Mouse (Mus musculus) neural tube, embryonic 14.5 days (tissue): ENCODE results near the gene Tekt4. TPM values are rescaled to one million over a fixed set of nuclear protein-coding genes. Genes with fewer than 3 reads are reported as not detected.

Experiments used
- ATAC-seq: fragments of 200-750 bp; cut with Nextera tagmentation; 2 replicates; pipeline ENCODE4 v1.8.0; 2017; ENCODE audit warnings: low read depth, mild to moderate bottlenecking, moderate TSS enrichment, moderate library complexity
- H3K27ac ChIP-seq: fragments of 300-500 bp; sonication (generic); 2 replicates; pipeline ENCODE4 v1.5.1; 2014; ENCODE audit warnings: low read depth, mild to moderate bottlenecking, control low read depth, low read length, moderate library complexity, mixed read lengths
- H3K27me3 ChIP-seq: fragments of 300-500 bp; sonication (generic); 2 replicates; pipeline ENCODE4 v1.6.1; 2014; ENCODE audit warnings: low read length; ENCODE audit not compliant: control insufficient read depth, insufficient read depth
- H3K36me3 ChIP-seq: fragments of 300-500 bp; sonication (generic); 2 replicates; pipeline ENCODE4 v1.6.1; 2014; ENCODE audit warnings: low read length, mixed read lengths; ENCODE audit not compliant: control insufficient read depth, insufficient read depth
- H3K4me1 ChIP-seq: fragments of 300-500 bp; sonication (generic); 2 replicates; pipeline ENCODE4 v1.6.1; 2014; ENCODE audit warnings: low read length; ENCODE audit not compliant: control insufficient read depth, insufficient read depth
- H3K4me2 ChIP-seq: fragments of 300-500 bp; sonication (generic); 2 replicates; pipeline ENCODE4 v1.6.1; 2014; ENCODE audit warnings: mild to moderate bottlenecking, low read depth, low read length, control low read depth
- H3K4me3 ChIP-seq: fragments of 300-500 bp; sonication (generic); 2 replicates; pipeline ENCODE4 v1.5.1; 2014; ENCODE audit warnings: low read depth, low read length, control low read depth, mixed read lengths
- H3K9ac ChIP-seq: fragments of 300-500 bp; sonication (generic); replicated peaks from 2 replicates; pipeline ENCODE4 v1.6.1; 2014; ENCODE audit warnings: low read depth, mild to moderate bottlenecking, control low read depth, low read length, mixed read lengths
- H3K9me3 ChIP-seq: fragments of 300-500 bp; sonication (generic); 2 replicates; pipeline ENCODE4 v1.6.1; 2016; ENCODE audit warnings: low read length; ENCODE audit not compliant: control insufficient read depth
- WGBS: fragments of 180-500 bp; shearing (Covaris S2); extraction: QIAGEN DNeasy Blood & Tissue Kit; methylation state at CpG from one replicate; pipeline ENCODE4 v1.1.7; 2014; 5-methylcytosine and 5-hydroxymethylcytosine counted together
- polyA plus RNA-seq: library from polyadenylated mRNA; unstranded; fragments of >200 nt; fragmentation: Nextera tagmentation; extraction: Ambion mirVana; gene quantifications from 2 replicates; pipeline ENCODE4 v1.2.1, GENCODE M21; 2014

Tekt4 gene
- polyA plus RNA-seq, 1 experiment from 2014 or later = 0.83 TPM

GRCm38 (mm10) chr17:25514055-25514454 is 59.6 kb downstream of the Tekt4 start:
- no peaks in the 10 kb centered on the region for H3K27me3 ChIP-seq
- no peaks in the 10 kb centered on the region for H3K36me3 ChIP-seq
- 88% methylated on average over 2 of the region's 2 CpGs for WGBS
- H3K4me2 ChIP-seq = no peak overlapping the region
- no peaks in the 10 kb centered on the region for H3K4me1 ChIP-seq
- no peaks in the 10 kb centered on the region for H3K9me3 ChIP-seq
- no peak for ATAC-seq
- no peak overlapping the region for H3K27ac ChIP-seq
- H3K9ac ChIP-seq = no peak overlapping the region
- H3K4me3 ChIP-seq = no peak overlapping the region

- H3K4me1 ChIP-seq = peaks cover 4% of the 10 kb centered on the region; the same call in 1 of the 2 replicates
- no peaks in the 10 kb centered on the region for H3K36me3 ChIP-seq
- H3K9ac ChIP-seq = no peak overlapping the region
- H3K9me3 ChIP-seq = no peaks in the 10 kb centered on the region
- no peak overlapping the region for H3K4me2 ChIP-seq
- WGBS = 42% methylated on average over 5 of the region's 5 CpGs
- no peak overlapping the region for H3K27ac ChIP-seq
- no peak for ATAC-seq
- no peaks in the 10 kb centered on the region for H3K27me3 ChIP-seq
- no peak overlapping the region for H3K4me3 ChIP-seq
Measured at GRCm38 (mm10) chr17:25516315-25516714, 61.9 kb downstream of the Tekt4 start.

- no peaks in the 10 kb centered on the region for H3K9me3 ChIP-seq
- no peaks in the 10 kb centered on the region for H3K36me3 ChIP-seq
- 61% methylated on average over 17 of the region's 17 CpGs for WGBS
- ATAC-seq = peak; percentile 41; the same call in 1 of the 2 replicates
- no peak overlapping the region for H3K4me2 ChIP-seq
- H3K4me1 ChIP-seq = peaks cover 4% of the 10 kb centered on the region; the same call in 1 of the 2 replicates
- no peak overlapping the region for H3K4me3 ChIP-seq
- H3K27ac ChIP-seq = no peak overlapping the region
- H3K27me3 ChIP-seq = no peaks in the 10 kb centered on the region
- H3K9ac ChIP-seq = no peak overlapping the region
Measured at GRCm38 (mm10) chr17:25518144-25518543, 63.7 kb downstream of the Tekt4 start.

GRCm38 (mm10) chr17:25519511-25519910 is 65.1 kb downstream of the Tekt4 start:
- Histone ChIP-seq H3K9me3 (no peaks in the 10 kb centered on the region), H3K36me3 (no peaks in the 10 kb centered on the region), H3K9ac (no peak overlapping the region), H3K4me2 (no peak overlapping the region), H3K27ac (no peak overlapping the region), H3K4me1 (peaks cover 4% of the 10 kb centered on the region; the same call in 1 of the 2 replicates), H3K4me3 (no peak overlapping the region), H3K27me3 (no peaks in the 10 kb centered on the region)
- WGBS = 64% methylated on average over 5 of the region's 5 CpGs
- ATAC-seq = no peak

- ATAC-seq = no peak
- Histone ChIP-seq H3K4me2 (no peak overlapping the region), H3K9ac (no peak overlapping the region), H3K4me3 (no peak overlapping the region), H3K4me1 (peaks cover 4% of the 10 kb centered on the region; the same call in 1 of the 2 replicates), H3K27ac (no peak overlapping the region), H3K27me3 (no peaks in the 10 kb centered on the region), H3K36me3 (no peaks in the 10 kb centered on the region), H3K9me3 (no peaks in the 10 kb centered on the region)
- WGBS = 45% methylated on average over 9 of the region's 9 CpGs
Measured at GRCm38 (mm10) chr17:25520492-25520891, 66.1 kb downstream of the Tekt4 start.

- WGBS = 86% methylated on average over 12 of the region's 12 CpGs
- H3K4me1 ChIP-seq = peaks cover 4% of the 10 kb centered on the region; the same call in 1 of the 2 replicates
- H3K27me3 ChIP-seq = no peaks in the 10 kb centered on the region
- no peak for ATAC-seq
- no peak overlapping the region for H3K4me3 ChIP-seq
- no peak overlapping the region for H3K9ac ChIP-seq
- no peak overlapping the region for H3K27ac ChIP-seq
- no peaks in the 10 kb centered on the region for H3K36me3 ChIP-seq
- no peak overlapping the region for H3K4me2 ChIP-seq
- H3K9me3 ChIP-seq = no peaks in the 10 kb centered on the region
Measured at GRCm38 (mm10) chr17:25522080-25522479, 67.7 kb downstream of the Tekt4 start.

Other genes starting within 250 kb of the Tekt4 start
- gene Gnptg, start 214.5 kb upstream of the Tekt4 start, polyA plus RNA-seq = 88.4 and 110 TPM in 2 replicates
- 56.4 and 57.1 TPM in 2 replicates for gene Tsr3, start 214.4 kb upstream of the Tekt4 start, polyA plus RNA-seq
- gene Baiap3, start 198.3 kb upstream of the Tekt4 start, polyA plus RNA-seq = 5.8 and 7.1 TPM in 2 replicates
- gene Ube2i, start 180.0 kb upstream of the Tekt4 start, polyA plus RNA-seq = 405 and 444 TPM in 2 replicates
- not detected in 2 replicates for gene Prss34, start 156.2 kb upstream of the Tekt4 start, polyA plus RNA-seq
- gene Prss28, start 146.0 kb upstream of the Tekt4 start, polyA plus RNA-seq = not detected in 2 replicates
- gene Prss29, start 136.0 kb upstream of the Tekt4 start, polyA plus RNA-seq = not detected in 2 replicates
- not detected in 2 replicates for gene Tpsab1, start 109.1 kb upstream of the Tekt4 start, polyA plus RNA-seq
- gene Tpsb2, start 88.3 kb upstream of the Tekt4 start, polyA plus RNA-seq = not detected in 2 replicates
- gene Tpsg1, start 85.3 kb upstream of the Tekt4 start, polyA plus RNA-seq = 1.1 and 1.6 TPM in 2 replicates
- gene Cacna1h, start 20.8 kb upstream of the Tekt4 start, polyA plus RNA-seq = 12.3 and 12.8 TPM in 2 replicates
- 0.31 and 0.55 TPM in 2 replicates for gene Sstr5, start 42.7 kb downstream of the Tekt4 start, polyA plus RNA-seq
- 12.8 and 17.5 TPM in 2 replicates for gene Sox8, start 116.1 kb downstream of the Tekt4 start, polyA plus RNA-seq
- gene Lmf1, start 124.5 kb downstream of the Tekt4 start, polyA plus RNA-seq = 24.2 and 25.4 TPM in 2 replicates